Mouse (Mus musculus): ENCODE data around the gene Glra1.

- TF ChIP-seq EP300 (IDR thresholded peaks at IDR 0.05; ENCODE audit: low read depth) (no peak), CTCF (IDR thresholded peaks at IDR 0.05; ENCODE audit: low read depth) (no peak)
Observed at GRCm38 (mm10) chr11:55595726-55596125, 12.3 kb downstream of the Glra1 start.
